Mouse (Mus musculus) adrenal gland, adult 8-10 months (tissue): ENCODE data around the gene Cd82. TPM values are rescaled to one million over a fixed set of nuclear protein-coding genes. Genes with fewer than 3 reads are reported as not detected.

ENCODE experiments used
- DNase-seq: peaks from one replicate; pipeline ENCODE4 v3.0.0; 2022
- total RNA-seq, 4 experiments: library from RNA; stranded (reverse); gene quantifications; 2 replicates each; pipeline ENCODE4 v1.2.4; 2022

The Cd82 gene
- 100 to 1,000 TPM in 1 of 4 experiments, 10 to 100 TPM in 3; 74.6 to 101 (median 78.3) TPM for total RNA-seq

GRCm38 (mm10) chr2:93462760-93463159 lies at the start of gene Cd82:
Gene Cd82 (minus strand): TSS chr2:93463140.
- peak; percentile 84 for DNase-seq

- no peak for DNase-seq
Measured at GRCm38 (mm10) chr2:93512130-93512529, 49.2 kb upstream of the Cd82 start.

GRCm38 (mm10) chr2:93510839-93511238 lies 47.9 kb upstream of the Cd82 start:
- peak; percentile 55 for DNase-seq

- DNase-seq, result no peak
Measured at GRCm38 (mm10) chr2:93509777-93510750, 47.1 kb upstream of the Cd82 start.

- DNase-seq, result no peak
Measured at GRCm38 (mm10) chr2:93505091-93505490, 42.2 kb upstream of the Cd82 start.

- no peak for DNase-seq
Measured at GRCm38 (mm10) chr2:93503353-93503752, 40.4 kb upstream of the Cd82 start.

GRCm38 (mm10) chr2:93501303-93501702 lies 38.4 kb upstream of the Cd82 start:
- no peak for DNase-seq

GRCm38 (mm10) chr2:93497221-93497620 lies 34.3 kb upstream of the Cd82 start:
- no peak for DNase-seq

GRCm38 (mm10) chr2:93495170-93495569 lies 32.2 kb upstream of the Cd82 start:
- no peak for DNase-seq

- no peak for DNase-seq
Measured at GRCm38 (mm10) chr2:93493541-93493940, 30.6 kb upstream of the Cd82 start.

GRCm38 (mm10) chr2:93490516-93490915 lies 27.6 kb upstream of the Cd82 start:
- no peak for DNase-seq

GRCm38 (mm10) chr2:93488911-93489587 lies 26.1 kb upstream of the Cd82 start:
- no peak for DNase-seq

- DNase-seq, result no peak
Measured at GRCm38 (mm10) chr2:93485459-93485858, 22.5 kb upstream of the Cd82 start.

GRCm38 (mm10) chr2:93482036-93482644 lies 19.2 kb upstream of the Cd82 start:
- no peak for DNase-seq

GRCm38 (mm10) chr2:93478744-93479143 lies 15.8 kb upstream of the Cd82 start:
- DNase-seq, result no peak

- no peak for DNase-seq
Measured at GRCm38 (mm10) chr2:93477519-93477918, 14.6 kb upstream of the Cd82 start.

GRCm38 (mm10) chr2:93476487-93476886 lies 13.5 kb upstream of the Cd82 start:
- DNase-seq, result no peak

GRCm38 (mm10) chr2:93475040-93475439 lies 12.1 kb upstream of the Cd82 start:
- peak; percentile 80 for DNase-seq

GRCm38 (mm10) chr2:93473915-93474314 lies 11.0 kb upstream of the Cd82 start:
- no peak for DNase-seq

GRCm38 (mm10) chr2:93470849-93471576 lies 8.1 kb upstream of the Cd82 start:
- DNase-seq, result peak; percentile 64

GRCm38 (mm10) chr2:93470127-93470526 lies 7.2 kb upstream of the Cd82 start:
- no peak for DNase-seq

GRCm38 (mm10) chr2:93469118-93469517 lies 6.2 kb upstream of the Cd82 start:
- no peak for DNase-seq
